Mouse (Mus musculus): ENCODE results near the gene Clic6.

DNA sequence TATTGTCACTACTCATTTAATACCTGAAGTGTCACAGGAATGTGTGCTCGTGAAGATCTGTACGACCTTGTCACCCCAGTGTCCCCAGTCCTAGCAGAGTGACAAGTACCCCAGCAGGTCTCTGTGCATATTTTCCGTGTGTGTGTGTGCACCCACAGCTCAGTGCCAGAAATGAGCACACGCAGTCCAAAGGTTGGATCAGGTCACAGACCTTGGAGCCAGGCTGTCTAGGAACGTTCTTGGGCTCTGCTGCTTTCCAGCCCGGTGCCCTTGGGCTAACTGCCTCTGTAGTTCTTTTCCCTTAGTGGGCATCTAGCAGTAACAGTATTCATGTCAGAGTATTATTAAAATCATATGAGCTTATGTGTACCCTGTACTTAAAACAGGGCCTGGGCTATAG is 1.6 kb downstream of the Clic6 start:
- TF ChIP-seq E2F4 (IDR thresholded peaks at IDR 0.05; ENCODE audit: borderline replicate concordance, low read depth, low read length): no peak
- TF ChIP-seq POLR2A (IDR thresholded peaks at IDR 0.05; ENCODE audit: control insufficient read depth in 1 of 2, insufficient read depth in 1 of 2, low read depth in 1 of 2, low read length in 2 of 2, poor library complexity in 1 of 2): no peak
- no peak for TF ChIP-seq CTCF (IDR thresholded peaks at IDR 0.05 in 2 of 3, conservative IDR thresholded peaks at IDR 0.05 in 1 of 3; ENCODE audit: control insufficient read depth in 1 of 3, insufficient read depth in 1 of 3, low read depth in 2 of 3, low read length in 3 of 3, poor library complexity in 1 of 3, severe bottlenecking in 1 of 3)
- no peak for TF ChIP-seq ZKSCAN1 (IDR thresholded peaks at IDR 0.05; ENCODE audit: low read depth, low read length)
- no peak for TF ChIP-seq TAL1 (IDR thresholded peaks at IDR 0.05; ENCODE audit: low read length)
- TF ChIP-seq NRF1 (IDR thresholded peaks at IDR 0.05; ENCODE audit: insufficient read depth, low read depth, low read length, poor library complexity, severe bottlenecking): no peak
- no peak for TF ChIP-seq HCFC1 (IDR thresholded peaks at IDR 0.05; ENCODE audit: low read depth, low read length)
- TF ChIP-seq EP300 (IDR thresholded peaks at IDR 0.05; ENCODE audit: low read depth in 1 of 2, low read length in 2 of 2): no peak
